ENCODE assay signal across 16 mouse cellular contexts in genomic region chr19:5951631-5952030, GRCm38 (mm10). TPM values are rescaled to one million over a fixed set of nuclear protein-coding genes. Genes with fewer than 3 reads are reported as not detected.
DNase-seq lines count a peak whose midpoint lies in the region; ATAC-seq and TF ChIP-seq lines count a peak whose summit lies in the region.
"Had no signal": no experiment of that assay in that cellular context is flagged by ENCODE, and none has a peak within 500 bp of the region (broad histone marks: within the 10 kb centered on the region; RNA-seq: fewer than 3 reads in every experiment).

No protein-coding gene starts in this region.

- H3K27ac ChIP-seq in intestine, embryonic 14.5 days (ENCODE audit: low read depth): peak overlapping the region; percentile 54; the same call in 1 of the 2 replicates
- no peak overlapping the region; the same call in 1 of the 2 replicates for H3K27ac ChIP-seq in intestine, embryonic 15.5 days
- H3K27ac ChIP-seq in lung, embryonic 16.5 days (ENCODE audit: low read length): peak overlapping the region; percentile 43; the same call in 1 of the 2 replicates
- peak overlapping the region; percentile 71 for H3K27ac ChIP-seq in intestine, embryonic 16.5 days (ENCODE audit: low read length)
- H3K27ac ChIP-seq in stomach, postnatal 0 days (replicated peaks): peak overlapping the region; percentile 53; the same call in 1 of the 2 replicates
- no peak overlapping the region for H3K27ac ChIP-seq in midbrain, embryonic 11.5 days (ENCODE audit: low read depth, low read length)
- H3K27ac ChIP-seq: forebrain, embryonic 15.5 days; hindbrain, embryonic 14.5 days; liver, embryonic 15.5 days; midbrain, embryonic 13.5 days; neural tube, embryonic 12.5 days had no signal

- H3K27me3 ChIP-seq in intestine, embryonic 14.5 days (replicated peaks; ENCODE audit: control insufficient read depth, insufficient read depth, low read length): no peaks in the 10 kb centered on the region
- H3K27me3 ChIP-seq in intestine, embryonic 15.5 days (replicated peaks): no peaks in the 10 kb centered on the region
- no peaks in the 10 kb centered on the region for H3K27me3 ChIP-seq in lung, embryonic 16.5 days (ENCODE audit: control insufficient read depth, insufficient read depth, low read depth, low read length)
- no peaks in the 10 kb centered on the region for H3K27me3 ChIP-seq in intestine, embryonic 16.5 days (replicated peaks; ENCODE audit: control insufficient read depth, insufficient read depth, low read length)
- H3K27me3 ChIP-seq in stomach, postnatal 0 days (ENCODE audit: control insufficient read depth, insufficient read depth, low read length): no peaks in the 10 kb centered on the region
- H3K27me3 ChIP-seq in midbrain, embryonic 11.5 days (ENCODE audit: control insufficient read depth, insufficient read depth, low read length): no peaks in the 10 kb centered on the region
- H3K27me3 ChIP-seq: forebrain, embryonic 15.5 days; liver, embryonic 15.5 days; midbrain, embryonic 13.5 days; neural tube, embryonic 12.5 days had no signal

- 86% methylated on average over 16 of the region's 16 CpGs for WGBS in intestine, embryonic 14.5 days
- WGBS in intestine, embryonic 15.5 days: 87% methylated on average over 16 of the region's 16 CpGs
- 82% methylated on average over 16 of the region's 16 CpGs for WGBS in lung, embryonic 16.5 days
- WGBS in intestine, embryonic 16.5 days: 83% methylated on average over 16 of the region's 16 CpGs
- WGBS in stomach, postnatal 0 days: 81% methylated on average over 16 of the region's 16 CpGs
- 94% methylated on average over 16 of the region's 16 CpGs for WGBS in midbrain, embryonic 11.5 days

- no peak overlapping the region for H3K4me3 ChIP-seq in intestine, embryonic 14.5 days (ENCODE audit: low read depth, low read length)
- H3K4me3 ChIP-seq in intestine, embryonic 15.5 days (replicated peaks): no peak overlapping the region
- no peak overlapping the region for H3K4me3 ChIP-seq in lung, embryonic 16.5 days (ENCODE audit: low read length)
- H3K4me3 ChIP-seq in intestine, embryonic 16.5 days (ENCODE audit: low read length): no peak overlapping the region
- H3K4me3 ChIP-seq in stomach, postnatal 0 days (ENCODE audit: low read depth, low read length): no peak overlapping the region
- H3K4me3 ChIP-seq in midbrain, embryonic 11.5 days (ENCODE audit: low read depth, low read length): no peak overlapping the region
- H3K4me3 ChIP-seq: forebrain, embryonic 15.5 days; liver, embryonic 15.5 days; midbrain, embryonic 13.5 days; neural tube, embryonic 12.5 days had no signal

- no peak for TF ChIP-seq EP300 in stomach, postnatal 0 days (optimal IDR thresholded peaks at IDR 0.05)

- ATAC-seq in intestine, embryonic 14.5 days (replicated peaks; ENCODE audit: low FRiP score, low TSS enrichment, low read depth): no peak
- ATAC-seq in intestine, embryonic 15.5 days: no peak
- ATAC-seq in lung, embryonic 16.5 days (ENCODE audit: low read depth): no peak
- ATAC-seq in intestine, embryonic 16.5 days: no peak
- ATAC-seq in stomach, postnatal 0 days (ENCODE audit: low FRiP score, low TSS enrichment): no peak
- ATAC-seq in midbrain, embryonic 11.5 days (ENCODE audit: low FRiP score): no peak
- ATAC-seq: forebrain, embryonic 15.5 days; midbrain, embryonic 13.5 days had no signal

- TF ChIP-seq CTCF in stomach, postnatal 0 days (IDR thresholded peaks at IDR 0.05; ENCODE audit: low read depth): no peak

- H3K9ac ChIP-seq in intestine, embryonic 14.5 days (ENCODE audit: low read length): no peak overlapping the region
- no peak overlapping the region for H3K9ac ChIP-seq in intestine, embryonic 15.5 days
- H3K9ac ChIP-seq in lung, embryonic 16.5 days (ENCODE audit: low read length): no peak overlapping the region
- no peak overlapping the region for H3K9ac ChIP-seq in intestine, embryonic 16.5 days (ENCODE audit: low read depth, low read length)
- H3K9ac ChIP-seq in stomach, postnatal 0 days (ENCODE audit: low read length): no peak overlapping the region
- no peak overlapping the region for H3K9ac ChIP-seq in midbrain, embryonic 11.5 days (ENCODE audit: low read length)
- H3K9ac ChIP-seq: forebrain, embryonic 15.5 days; hindbrain, embryonic 14.5 days; liver, embryonic 15.5 days; midbrain, embryonic 13.5 days; neural tube, embryonic 12.5 days had no signal

- H3K36me3 ChIP-seq in intestine, embryonic 14.5 days (ENCODE audit: control insufficient read depth, insufficient read depth, low read length): peaks cover 85% of the 10 kb centered on the region
- peaks cover 36% of the 10 kb centered on the region for H3K36me3 ChIP-seq in intestine, embryonic 15.5 days
- peaks cover 37% of the 10 kb centered on the region for H3K36me3 ChIP-seq in lung, embryonic 16.5 days (ENCODE audit: control insufficient read depth, insufficient read depth, low read length)
- 0 out of 2 replicates have a peak, but pooled peaks cover 3% of the 10 kb centered on the region for H3K36me3 ChIP-seq in intestine, embryonic 16.5 days (ENCODE audit: control insufficient read depth, insufficient read depth, low read length)
- peaks cover 4% of the 10 kb centered on the region; the same call in 1 of the 2 replicates for H3K36me3 ChIP-seq in stomach, postnatal 0 days (ENCODE audit: control insufficient read depth, insufficient read depth, low read length)
- H3K36me3 ChIP-seq in midbrain, embryonic 11.5 days (ENCODE audit: control insufficient read depth, insufficient read depth, low read length): peaks cover 14% of the 10 kb centered on the region; the same call in 1 of the 2 replicates

- peaks cover 7% of the 10 kb centered on the region for H3K4me1 ChIP-seq in intestine, embryonic 14.5 days (replicated peaks; ENCODE audit: control insufficient read depth, insufficient read depth, low read length)
- H3K4me1 ChIP-seq in intestine, embryonic 15.5 days (replicated peaks): peaks cover 28% of the 10 kb centered on the region
- H3K4me1 ChIP-seq in lung, embryonic 16.5 days (replicated peaks; ENCODE audit: control insufficient read depth, insufficient read depth, low read length): peaks cover 18% of the 10 kb centered on the region
- peaks cover 35% of the 10 kb centered on the region for H3K4me1 ChIP-seq in intestine, embryonic 16.5 days (ENCODE audit: control insufficient read depth, insufficient read depth, low read length)
- H3K4me1 ChIP-seq in stomach, postnatal 0 days (replicated peaks; ENCODE audit: control insufficient read depth, insufficient read depth): no peaks in the 10 kb centered on the region
- H3K4me1 ChIP-seq in midbrain, embryonic 11.5 days (ENCODE audit: control insufficient read depth, insufficient read depth, low read length): no peaks in the 10 kb centered on the region
- H3K4me1 ChIP-seq: forebrain, embryonic 15.5 days; midbrain, embryonic 13.5 days; neural tube, embryonic 12.5 days had no signal

- no peaks in the 10 kb centered on the region for H3K9me3 ChIP-seq in intestine, embryonic 14.5 days (ENCODE audit: control insufficient read depth, low read length)
- H3K9me3 ChIP-seq in intestine, embryonic 15.5 days: no peaks in the 10 kb centered on the region
- H3K9me3 ChIP-seq in lung, embryonic 16.5 days (ENCODE audit: control insufficient read depth, low read length): no peaks in the 10 kb centered on the region
- no peaks in the 10 kb centered on the region for H3K9me3 ChIP-seq in intestine, embryonic 16.5 days (ENCODE audit: control insufficient read depth, low read length)
- no peaks in the 10 kb centered on the region for H3K9me3 ChIP-seq in stomach, postnatal 0 days (ENCODE audit: control insufficient read depth, low read length)
- H3K9me3 ChIP-seq in midbrain, embryonic 11.5 days (ENCODE audit: control insufficient read depth, low read length): no peaks in the 10 kb centered on the region
- H3K9me3 ChIP-seq: forebrain, embryonic 15.5 days; liver, embryonic 15.5 days; midbrain, embryonic 13.5 days; neural tube, embryonic 12.5 days had no signal

- no peak overlapping the region for H3K4me2 ChIP-seq in intestine, embryonic 14.5 days (ENCODE audit: low read length)
- no peak overlapping the region; the same call in 1 of the 2 replicates for H3K4me2 ChIP-seq in intestine, embryonic 15.5 days (replicated peaks)
- 0 out of 2 replicates have a peak overlapping the region, but pooled peaks have one; percentile 7 for H3K4me2 ChIP-seq in lung, embryonic 16.5 days (ENCODE audit: low read depth, low read length)
- H3K4me2 ChIP-seq in intestine, embryonic 16.5 days (ENCODE audit: low read depth, low read length): no peak overlapping the region
- H3K4me2 ChIP-seq in stomach, postnatal 0 days (replicated peaks; ENCODE audit: low read depth): peak overlapping the region; percentile 17; the same call in 1 of the 2 replicates
- H3K4me2 ChIP-seq in midbrain, embryonic 11.5 days: no peak overlapping the region
- H3K4me2 ChIP-seq: forebrain, embryonic 15.5 days; hindbrain, embryonic 14.5 days; liver, embryonic 15.5 days; midbrain, embryonic 13.5 days; neural tube, embryonic 12.5 days had no signal

- no peak for DNase-seq in intestine, embryonic 14.5 days (ENCODE audit: low spot score)
- DNase-seq in lung, postnatal 4 days: no peak
- DNase-seq in stomach, postnatal 0 days (ENCODE audit: low spot score): no peak
- DNase-seq in midbrain, embryonic 11.5 days (ENCODE audit: low spot score, missing footprints): no peak
- no peak for DNase-seq in frontal cortex, postnatal 36 days (ENCODE audit: low spot score in 2 of 2)
- DNase-seq: cerebellum, adult 18-20 months; thymus, adult 18-20 months had no signal

RNA-seq across cellular contexts. Expression of gene Pola2, which starts 12.4 kb away (rescaled TPM):
- 84.4 and 87.9 TPM in 2 replicates for polyA plus RNA-seq in intestine, embryonic 14.5 days (2014; fragmentation: Nextera tagmentation; extraction: Ambion mirVana)
- 64.0 and 65.8 TPM in 2 replicates for polyA plus RNA-seq in intestine, embryonic 15.5 days (2015; fragmentation: Nextera tagmentation; extraction: Ambion mirVana)
- 64.2 and 70.0 TPM in 2 replicates for polyA plus RNA-seq in lung, embryonic 16.5 days (2015; fragmentation: Nextera tagmentation; extraction: Ambion mirVana)
- polyA plus RNA-seq in intestine, embryonic 16.5 days (2015; fragmentation: Nextera tagmentation; extraction: Ambion mirVana): 58.4 and 61.7 TPM in 2 replicates
- 20.4 and 21.2 TPM in 2 replicates for polyA plus RNA-seq in stomach, postnatal 0 days (2015; fragmentation: Nextera tagmentation; extraction: Ambion mirVana)
- polyA plus RNA-seq in midbrain, embryonic 11.5 days (2014; fragmentation: Nextera tagmentation; extraction: Ambion mirVana): 74.4 and 82.7 TPM in 2 replicates

RNA-seq across cellular contexts. Expression of gene Cdc42ep2, which starts 27.0 kb away (rescaled TPM):
- polyA plus RNA-seq in intestine, embryonic 14.5 days (2014; fragmentation: Nextera tagmentation; extraction: Ambion mirVana): 7.0 and 9.3 TPM in 2 replicates
- polyA plus RNA-seq in intestine, embryonic 15.5 days (2015; fragmentation: Nextera tagmentation; extraction: Ambion mirVana): 11.9 and 12.4 TPM in 2 replicates
- 15.6 and 17.1 TPM in 2 replicates for polyA plus RNA-seq in lung, embryonic 16.5 days (2015; fragmentation: Nextera tagmentation; extraction: Ambion mirVana)
- 14.7 and 15.1 TPM in 2 replicates for polyA plus RNA-seq in intestine, embryonic 16.5 days (2015; fragmentation: Nextera tagmentation; extraction: Ambion mirVana)
- polyA plus RNA-seq in stomach, postnatal 0 days (2015; fragmentation: Nextera tagmentation; extraction: Ambion mirVana): 7.9 and 8.1 TPM in 2 replicates
- polyA plus RNA-seq in midbrain, embryonic 11.5 days (2014; fragmentation: Nextera tagmentation; extraction: Ambion mirVana): 2.2 and 2.5 TPM in 2 replicates

RNA-seq across cellular contexts. Expression of gene Slc22a20, which starts 34.3 kb away (rescaled TPM):
- not detected in 2 replicates for polyA plus RNA-seq in intestine, embryonic 14.5 days (2014; fragmentation: Nextera tagmentation; extraction: Ambion mirVana)
- polyA plus RNA-seq in intestine, embryonic 15.5 days (2015; fragmentation: Nextera tagmentation; extraction: Ambion mirVana): not detected in 2 replicates
- polyA plus RNA-seq in lung, embryonic 16.5 days (2015; fragmentation: Nextera tagmentation; extraction: Ambion mirVana): not detected in 2 replicates
- not detected in 2 replicates for polyA plus RNA-seq in intestine, embryonic 16.5 days (2015; fragmentation: Nextera tagmentation; extraction: Ambion mirVana)
- polyA plus RNA-seq in stomach, postnatal 0 days (2015; fragmentation: Nextera tagmentation; extraction: Ambion mirVana): not detected in 2 replicates
- not detected in 2 replicates for polyA plus RNA-seq in midbrain, embryonic 11.5 days (2014; fragmentation: Nextera tagmentation; extraction: Ambion mirVana)
- polyA plus RNA-seq: forebrain, embryonic 15.5 days; hindbrain, embryonic 14.5 days; large intestine, adult 2 months; midbrain, embryonic 13.5 days; neural tube, embryonic 12.5 days had no signal

RNA-seq across cellular contexts. Expression of gene Dpf2, which starts 38.8 kb away (rescaled TPM):
- 131 and 145 TPM in 2 replicates for polyA plus RNA-seq in intestine, embryonic 14.5 days (2014; fragmentation: Nextera tagmentation; extraction: Ambion mirVana)
- 109 and 118 TPM in 2 replicates for polyA plus RNA-seq in intestine, embryonic 15.5 days (2015; fragmentation: Nextera tagmentation; extraction: Ambion mirVana)
- polyA plus RNA-seq in lung, embryonic 16.5 days (2015; fragmentation: Nextera tagmentation; extraction: Ambion mirVana): 155 TPM in 2 replicates
- polyA plus RNA-seq in intestine, embryonic 16.5 days (2015; fragmentation: Nextera tagmentation; extraction: Ambion mirVana): 109 and 119 TPM in 2 replicates
- polyA plus RNA-seq in stomach, postnatal 0 days (2015; fragmentation: Nextera tagmentation; extraction: Ambion mirVana): 47.0 and 54.9 TPM in 2 replicates
- 200 and 203 TPM in 2 replicates for polyA plus RNA-seq in midbrain, embryonic 11.5 days (2014; fragmentation: Nextera tagmentation; extraction: Ambion mirVana)

RNA-seq across cellular contexts. Expression of gene Tigd3, which starts 57.7 kb away (rescaled TPM):
- polyA plus RNA-seq in intestine, embryonic 14.5 days (2014; fragmentation: Nextera tagmentation; extraction: Ambion mirVana): 2.0 and 2.1 TPM in 2 replicates
- 1.9 and 2.7 TPM in 2 replicates for polyA plus RNA-seq in intestine, embryonic 15.5 days (2015; fragmentation: Nextera tagmentation; extraction: Ambion mirVana)
- 2.5 and 3.2 TPM in 2 replicates for polyA plus RNA-seq in lung, embryonic 16.5 days (2015; fragmentation: Nextera tagmentation; extraction: Ambion mirVana)
- polyA plus RNA-seq in intestine, embryonic 16.5 days (2015; fragmentation: Nextera tagmentation; extraction: Ambion mirVana): 1.5 and 1.7 TPM in 2 replicates
- 0.77 and 1.0 TPM in 2 replicates for polyA plus RNA-seq in stomach, postnatal 0 days (2015; fragmentation: Nextera tagmentation; extraction: Ambion mirVana)
- 7.3 and 8.3 TPM in 2 replicates for polyA plus RNA-seq in midbrain, embryonic 11.5 days (2014; fragmentation: Nextera tagmentation; extraction: Ambion mirVana)

Comparison
In these comparisons a context has a peak if more than half of its experiments do, and no peak if none do; other contexts are left out.
1. H3K27ac ChIP-seq: peak in intestine, embryonic 14.5 days (single experiment), lung, embryonic 16.5 days (single experiment), intestine, embryonic 16.5 days (single experiment) and stomach, postnatal 0 days (single experiment); none in intestine, embryonic 15.5 days (single experiment) and midbrain, embryonic 11.5 days (single experiment).
2. H3K4me2 ChIP-seq: peak in lung, embryonic 16.5 days (single experiment) and stomach, postnatal 0 days (single experiment); none in intestine, embryonic 14.5 days (single experiment), intestine, embryonic 15.5 days (single experiment), intestine, embryonic 16.5 days (single experiment) and midbrain, embryonic 11.5 days (single experiment).